Mouse (Mus musculus): ENCODE data around the gene Nrtn. TPM values are rescaled to one million over a fixed set of nuclear protein-coding genes. Genes with fewer than 3 reads are reported as not detected.

Nrtn gene
- polyA plus RNA-seq, 2 experiments = 24.1 to 31.9 TPM

GRCm38 (mm10) chr17:56778779-56779362, 21.5 kb upstream of the Nrtn start:
- no peak overlapping the region for H3K4me3 ChIP-seq (replicated peaks; ENCODE audit: low read length)
- no peak overlapping the region for H3K27ac ChIP-seq (replicated peaks; ENCODE audit: low read depth, low read length)
- DNase-seq (ENCODE audit: low spot score) (no peak), ATAC-seq (ENCODE audit: low FRiP score, low read depth) (no peak; the same call in 1 of the 2 replicates)
- no peak overlapping the region for H3K4me2 ChIP-seq (replicated peaks; ENCODE audit: low read depth, low read length, severe bottlenecking)
- H3K36me3 ChIP-seq (ENCODE audit: control insufficient read depth, insufficient read depth, low read length) = peaks cover 6% of the 10 kb centered on the region; the same call in 1 of the 2 replicates
- H3K4me1 ChIP-seq (ENCODE audit: control insufficient read depth, insufficient read depth, low read length) = no peaks in the 10 kb centered on the region
- H3K9ac ChIP-seq (ENCODE audit: low read depth, low read length, severe bottlenecking) = no peak overlapping the region
- no peak for TF ChIP-seq POLR2A (IDR thresholded peaks at IDR 0.05; ENCODE audit: borderline replicate concordance, extremely low read depth, insufficient read depth, insufficient read length)
- 0 out of 2 replicates have a peak, but pooled peaks cover 6% of the 10 kb centered on the region for H3K9me3 ChIP-seq (ENCODE audit: control insufficient read depth, low read length)
- no peaks in the 10 kb centered on the region for H3K27me3 ChIP-seq (ENCODE audit: control insufficient read depth, insufficient read depth, low read length)
- WGBS = 33% methylated on average over 3 of the region's 3 CpGs

DNA sequence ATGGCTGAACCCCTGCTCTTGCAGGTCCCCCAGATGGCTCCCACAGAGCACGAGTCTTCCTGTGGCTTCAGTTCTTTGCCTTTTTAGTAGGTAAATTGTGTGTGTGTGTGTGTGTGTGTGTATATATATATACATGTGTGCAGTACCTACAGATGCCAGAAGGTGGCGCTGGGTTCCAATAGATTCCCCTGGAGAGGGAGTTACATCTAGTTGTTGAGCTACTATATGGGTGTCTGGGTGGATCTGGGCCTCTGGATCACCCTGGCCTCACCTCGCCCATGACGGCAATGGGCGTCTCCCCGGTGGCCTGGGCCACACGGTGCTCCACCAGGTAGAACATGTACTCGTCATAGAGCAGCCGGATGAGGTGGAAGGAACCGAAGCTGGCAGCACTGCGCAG, 20.2 kb upstream of the Nrtn start:
- no peaks in the 10 kb centered on the region for H3K4me1 ChIP-seq (ENCODE audit: control insufficient read depth, insufficient read depth, low read length)
- no peak overlapping the region for H3K27ac ChIP-seq (replicated peaks; ENCODE audit: low read depth, low read length)
- peaks cover 6% of the 10 kb centered on the region; the same call in 1 of the 2 replicates for H3K36me3 ChIP-seq (ENCODE audit: control insufficient read depth, insufficient read depth, low read length)
- 0 out of 2 replicates have a peak, but pooled peaks cover 6% of the 10 kb centered on the region for H3K9me3 ChIP-seq (ENCODE audit: control insufficient read depth, low read length)
- no peak for ATAC-seq (ENCODE audit: low FRiP score, low read depth)
- H3K4me2 ChIP-seq (replicated peaks; ENCODE audit: low read depth, low read length, severe bottlenecking) = no peak overlapping the region
- H3K4me3 ChIP-seq (replicated peaks; ENCODE audit: low read length) = no peak overlapping the region
- H3K9ac ChIP-seq (ENCODE audit: low read depth, low read length, severe bottlenecking) = no peak overlapping the region
- TF ChIP-seq POLR2A (IDR thresholded peaks at IDR 0.05; ENCODE audit: borderline replicate concordance, extremely low read depth, insufficient read depth, insufficient read length) = no peak
- H3K27me3 ChIP-seq (ENCODE audit: control insufficient read depth, insufficient read depth, low read length) = no peaks in the 10 kb centered on the region
- WGBS = 94% methylated on average over 11 of the region's 11 CpGs
- DNase-seq (ENCODE audit: low spot score) = no peak

- TF ChIP-seq POLR2A (IDR thresholded peaks at IDR 0.05; ENCODE audit: borderline replicate concordance, extremely low read depth, insufficient read depth, insufficient read length) = no peak
- WGBS = 95% methylated on average over 5 of the region's 5 CpGs
- Histone ChIP-seq H3K4me3 (replicated peaks; ENCODE audit: low read length) (no peak within 1 kb of the TSS), H3K9ac (ENCODE audit: low read depth, low read length, severe bottlenecking) (no peak within 1 kb of the TSS), H3K27me3 (ENCODE audit: control insufficient read depth, insufficient read depth, low read length) (no peaks in the 10 kb centered on the region), H3K9me3 (ENCODE audit: control insufficient read depth, low read length) (no peaks in the 10 kb centered on the region), H3K27ac (replicated peaks; ENCODE audit: low read depth, low read length) (no peak within 1 kb of the TSS), H3K4me1 (ENCODE audit: control insufficient read depth, insufficient read depth, low read length) (peaks cover 4% of the 10 kb centered on the region), H3K4me2 (replicated peaks; ENCODE audit: low read depth, low read length, severe bottlenecking) (no peak within 1 kb of the TSS), H3K36me3 (ENCODE audit: control insufficient read depth, insufficient read depth, low read length) (peaks cover 47% of the 10 kb centered on the region)
- DNase-seq (ENCODE audit: low spot score) (no peak), ATAC-seq (ENCODE audit: low FRiP score, low read depth) (no peak)
Measured at GRCm38 (mm10) chr17:56769950-56770349, 12.6 kb upstream of the Nrtn start, which contains the start of gene Prr22. Prr22 (plus strand) TSS chr17:56770250.

- no peak for TF ChIP-seq POLR2A (IDR thresholded peaks at IDR 0.05; ENCODE audit: borderline replicate concordance, extremely low read depth, insufficient read depth, insufficient read length)
- Histone ChIP-seq H3K4me1 (ENCODE audit: control insufficient read depth, insufficient read depth, low read length) (peaks cover 7% of the 10 kb centered on the region), H3K27ac (replicated peaks; ENCODE audit: low read depth, low read length) (no peak overlapping the region), H3K9me3 (ENCODE audit: control insufficient read depth, low read length) (no peaks in the 10 kb centered on the region), H3K36me3 (ENCODE audit: control insufficient read depth, insufficient read depth, low read length) (peaks cover 47% of the 10 kb centered on the region), H3K9ac (ENCODE audit: low read depth, low read length, severe bottlenecking) (no peak overlapping the region), H3K4me2 (replicated peaks; ENCODE audit: low read depth, low read length, severe bottlenecking) (no peak overlapping the region), H3K4me3 (replicated peaks; ENCODE audit: low read length) (no peak overlapping the region), H3K27me3 (ENCODE audit: control insufficient read depth, insufficient read depth, low read length) (no peaks in the 10 kb centered on the region)
- DNase-seq (ENCODE audit: low spot score) (no peak), ATAC-seq (ENCODE audit: low FRiP score, low read depth) (no peak)
- WGBS = 93% methylated on average over 11 of the region's 11 CpGs
Measured at GRCm38 (mm10) chr17:56768941-56769340, 11.6 kb upstream of the Nrtn start.

DNA sequence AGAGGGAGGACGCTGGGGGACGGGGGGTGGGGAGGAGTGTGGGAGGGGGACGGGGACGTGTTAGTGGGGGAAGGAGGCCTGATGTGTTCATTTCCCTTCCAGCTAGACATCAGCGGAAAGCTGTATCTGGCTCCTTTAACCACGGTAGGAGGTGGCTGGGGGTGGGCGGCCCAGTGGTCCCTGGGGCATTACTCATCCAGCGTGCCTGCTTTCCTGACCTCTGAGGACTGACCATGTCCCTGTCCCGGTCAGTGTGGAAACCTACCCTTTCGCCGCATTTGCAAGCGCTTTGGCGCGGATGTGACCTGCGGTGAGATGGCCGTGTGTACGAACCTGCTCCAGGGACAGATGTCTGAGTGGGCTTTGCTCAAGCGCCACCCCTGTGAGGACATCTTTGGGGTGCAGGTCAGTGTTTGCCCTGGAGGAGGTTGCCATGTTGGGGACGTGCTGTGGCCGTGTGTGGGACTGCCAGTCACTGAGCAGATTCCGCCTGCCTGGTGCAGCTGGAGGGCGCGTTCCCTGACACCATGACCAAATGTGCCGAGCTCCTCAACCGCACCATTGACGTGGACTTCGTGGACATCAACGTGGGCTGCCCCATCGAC, 10.3 kb upstream of the Nrtn start:
- Histone ChIP-seq H3K4me2 (replicated peaks; ENCODE audit: low read depth, low read length, severe bottlenecking) (no peak overlapping the region), H3K9ac (ENCODE audit: low read depth, low read length, severe bottlenecking) (no peak overlapping the region), H3K27ac (replicated peaks; ENCODE audit: low read depth, low read length) (no peak overlapping the region), H3K27me3 (ENCODE audit: control insufficient read depth, insufficient read depth, low read length) (no peaks in the 10 kb centered on the region), H3K4me1 (ENCODE audit: control insufficient read depth, insufficient read depth, low read length) (peaks cover 10% of the 10 kb centered on the region), H3K9me3 (ENCODE audit: control insufficient read depth, low read length) (no peaks in the 10 kb centered on the region), H3K4me3 (replicated peaks; ENCODE audit: low read length) (no peak overlapping the region), H3K36me3 (ENCODE audit: control insufficient read depth, insufficient read depth, low read length) (peaks cover 47% of the 10 kb centered on the region)
- DNase-seq (ENCODE audit: low spot score) (no peak), ATAC-seq (ENCODE audit: low FRiP score, low read depth) (no peak)
- WGBS = 91% methylated on average over 29 of the region's 29 CpGs
- no peak for TF ChIP-seq POLR2A (IDR thresholded peaks at IDR 0.05; ENCODE audit: borderline replicate concordance, extremely low read depth, insufficient read depth, insufficient read length)

All from limb, embryonic 14.5 days (tissue).